Comparison of ENCODE assay signal across 14 mouse cellular contexts in genomic region chr10:84435930-84436329, GRCm38 (mm10). TPM values are rescaled to one million over a fixed set of nuclear protein-coding genes. Genes with fewer than 3 reads are reported as not detected.
A peak's percentile ranks its signal among the peaks of the same experiment; 100 is the strongest.
DNase-seq lines count a peak whose midpoint lies in the region; ATAC-seq lines count a peak whose summit lies in the region.
"Had no signal": no experiment of that assay in that cellular context is flagged by ENCODE, and none has a peak within 500 bp of the region (broad histone marks: within the 10 kb centered on the region; RNA-seq: fewer than 3 reads in every experiment).

No protein-coding gene starts in this region.

- peaks cover 2% of the 10 kb centered on the region; the same call in 1 of the 2 replicates for H3K36me3 ChIP-seq in heart, embryonic 16.5 days (ENCODE audit: control insufficient read depth, insufficient read depth)
- peaks cover 10% of the 10 kb centered on the region; the same call in 1 of the 2 replicates for H3K36me3 ChIP-seq in embryonic facial prominence, embryonic 12.5 days
- H3K36me3 ChIP-seq in forebrain, embryonic 13.5 days (ENCODE audit: poor library complexity, severe bottlenecking), result peaks cover 33% of the 10 kb centered on the region
- H3K36me3 ChIP-seq in midbrain, embryonic 13.5 days, result peaks cover 24% of the 10 kb centered on the region
- H3K36me3 ChIP-seq in liver, embryonic 12.5 days, result no peaks in the 10 kb centered on the region

- peak overlapping the region; percentile 6; the same call in 1 of the 2 replicates for H3K9ac ChIP-seq in heart, embryonic 16.5 days (ENCODE audit: low read length)
- 0 out of 2 replicates have a peak overlapping the region, but pooled peaks have one; percentile 16 for H3K9ac ChIP-seq in embryonic facial prominence, embryonic 12.5 days
- peak overlapping the region; percentile 21; the same call in 1 of the 2 replicates for H3K9ac ChIP-seq in forebrain, embryonic 13.5 days
- H3K9ac ChIP-seq in midbrain, embryonic 13.5 days (replicated peaks), result 0 out of 2 replicates have a peak overlapping the region, but pooled peaks have one; percentile 30
- no peak overlapping the region for H3K9ac ChIP-seq in liver, embryonic 12.5 days
- H3K9ac ChIP-seq: stomach, embryonic 15.5 days had no signal

- WGBS in heart, embryonic 16.5 days, result 58% methylated on average over 11 of the region's 11 CpGs
- WGBS in embryonic facial prominence, embryonic 12.5 days, result 31% methylated on average over 11 of the region's 11 CpGs
- 61% methylated on average over 11 of the region's 11 CpGs for WGBS in forebrain, embryonic 13.5 days
- 58% methylated on average over 11 of the region's 11 CpGs for WGBS in midbrain, embryonic 13.5 days
- WGBS in liver, embryonic 12.5 days (ENCODE audit: insufficient replicate concordance), result 60% methylated on average over 11 of the region's 11 CpGs

- no peak overlapping the region for H3K27ac ChIP-seq in heart, embryonic 16.5 days (ENCODE audit: low read length)
- no peak overlapping the region for H3K27ac ChIP-seq in embryonic facial prominence, embryonic 12.5 days
- H3K27ac ChIP-seq in forebrain, embryonic 13.5 days, result no peak overlapping the region
- H3K27ac ChIP-seq in midbrain, embryonic 13.5 days, result no peak overlapping the region
- H3K27ac ChIP-seq in liver, embryonic 12.5 days, result no peak overlapping the region
- H3K27ac ChIP-seq: stomach, embryonic 15.5 days had no signal

- peak overlapping the region; percentile 14; the same call in 1 of the 2 replicates for H3K4me2 ChIP-seq in heart, embryonic 16.5 days (ENCODE audit: low read depth, low read length)
- H3K4me2 ChIP-seq in embryonic facial prominence, embryonic 12.5 days (replicated peaks), result peak overlapping the region; percentile 25
- peak overlapping the region; percentile 86 for H3K4me2 ChIP-seq in forebrain, embryonic 13.5 days
- H3K4me2 ChIP-seq in midbrain, embryonic 13.5 days (replicated peaks), result peak overlapping the region; percentile 9; the same call in 1 of the 2 replicates
- no peak overlapping the region for H3K4me2 ChIP-seq in liver, embryonic 12.5 days
- H3K4me2 ChIP-seq: stomach, embryonic 15.5 days had no signal

- ATAC-seq in heart, embryonic 16.5 days (replicated peaks; ENCODE audit: extremely low read depth, insufficient read depth, low FRiP score), result no peak
- ATAC-seq in embryonic facial prominence, embryonic 12.5 days (ENCODE audit: insufficient number of reproducible peaks, insufficient read depth, low FRiP score, low TSS enrichment), result no peak
- ATAC-seq in forebrain, embryonic 13.5 days, result no peak
- ATAC-seq in midbrain, embryonic 13.5 days, result no peak
- no peak for ATAC-seq in liver, embryonic 12.5 days

- H3K4me3 ChIP-seq in heart, embryonic 16.5 days (ENCODE audit: low read length), result no peak overlapping the region
- H3K4me3 ChIP-seq in embryonic facial prominence, embryonic 12.5 days, result 0 out of 2 replicates have a peak overlapping the region, but pooled peaks have one; percentile 4
- no peak overlapping the region for H3K4me3 ChIP-seq in forebrain, embryonic 13.5 days
- H3K4me3 ChIP-seq in midbrain, embryonic 13.5 days (replicated peaks), result no peak overlapping the region
- no peak overlapping the region for H3K4me3 ChIP-seq in liver, embryonic 12.5 days
- H3K4me3 ChIP-seq: stomach, embryonic 15.5 days had no signal

- peaks cover 36% of the 10 kb centered on the region for H3K4me1 ChIP-seq in heart, embryonic 16.5 days (ENCODE audit: control insufficient read depth, insufficient read depth, low read length)
- H3K4me1 ChIP-seq in embryonic facial prominence, embryonic 12.5 days, result peaks cover 38% of the 10 kb centered on the region
- H3K4me1 ChIP-seq in forebrain, embryonic 13.5 days, result peaks cover 42% of the 10 kb centered on the region
- peaks cover 44% of the 10 kb centered on the region for H3K4me1 ChIP-seq in midbrain, embryonic 13.5 days (replicated peaks)
- peaks cover 8% of the 10 kb centered on the region; the same call in 1 of the 2 replicates for H3K4me1 ChIP-seq in liver, embryonic 12.5 days

- H3K9me3 ChIP-seq in heart, embryonic 16.5 days (replicated peaks; ENCODE audit: control insufficient read depth, low read length), result no peaks in the 10 kb centered on the region
- H3K9me3 ChIP-seq in embryonic facial prominence, embryonic 12.5 days, result no peaks in the 10 kb centered on the region
- no peaks in the 10 kb centered on the region for H3K9me3 ChIP-seq in forebrain, embryonic 13.5 days (replicated peaks)
- no peaks in the 10 kb centered on the region for H3K9me3 ChIP-seq in midbrain, embryonic 13.5 days
- H3K9me3 ChIP-seq in liver, embryonic 12.5 days (replicated peaks), result no peaks in the 10 kb centered on the region
- H3K9me3 ChIP-seq: stomach, embryonic 15.5 days had no signal

- DNase-seq in heart, adult 8-10 months (ENCODE audit: low spot score), result no peak
- DNase-seq in layer of hippocampus, adult 8-10 months (ENCODE audit: low spot score in 2 of 2), result no peak
- DNase-seq: adrenal gland, postnatal 36 days; cerebellum, postnatal 14 days; heart, adult 11 months; kidney, adult 2 months; right cerebral cortex, postnatal 25 days; thymus, postnatal 36 days had no signal

- H3K27me3 ChIP-seq in heart, embryonic 16.5 days (ENCODE audit: control insufficient read depth, insufficient read depth, low read length), result no peaks in the 10 kb centered on the region
- H3K27me3 ChIP-seq in embryonic facial prominence, embryonic 12.5 days, result no peaks in the 10 kb centered on the region
- no peaks in the 10 kb centered on the region for H3K27me3 ChIP-seq in forebrain, embryonic 13.5 days
- H3K27me3 ChIP-seq in midbrain, embryonic 13.5 days, result no peaks in the 10 kb centered on the region
- peaks cover 43% of the 10 kb centered on the region for H3K27me3 ChIP-seq in liver, embryonic 12.5 days (replicated peaks)
- H3K27me3 ChIP-seq: stomach, embryonic 15.5 days had no signal

RNA-seq across cellular contexts. Expression of gene Nuak1, which starts 4.5 kb away (rescaled TPM):
- polyA plus RNA-seq in heart, embryonic 16.5 days (2015; fragmentation: Nextera tagmentation; extraction: Ambion mirVana), result 3.0 and 3.2 TPM in 2 replicates
- 10 to 100 TPM; 23.9 to 43.8 (median 34.0) TPM for total RNA-seq in heart, adult 8-10 months (2022)
- polyA plus RNA-seq in embryonic facial prominence, embryonic 12.5 days (2016; fragmentation: Nextera tagmentation; extraction: Ambion mirVana), result 3.5 and 3.8 TPM in 2 replicates
- polyA plus RNA-seq in forebrain, embryonic 13.5 days (2015; fragmentation: Nextera tagmentation; extraction: Ambion mirVana), result 5.3 and 7.4 TPM in 2 replicates
- polyA plus RNA-seq in midbrain, embryonic 13.5 days (2015; fragmentation: Nextera tagmentation; extraction: Ambion mirVana), result 4.9 and 5.0 TPM in 2 replicates
- polyA plus RNA-seq in liver, embryonic 12.5 days (2016; fragmentation: Nextera tagmentation; extraction: Ambion mirVana), result 0.25 and 0.31 TPM in 2 replicates
- 10 to 100 TPM; 52.6 to 70.1 (median 59.9) TPM for total RNA-seq in layer of hippocampus, adult 8-10 months (2022)
